Mouse (Mus musculus) CD4-positive, CD25-positive, alpha-beta regulatory T cell, adult 2 months (primary cell): ENCODE data around the gene Gpam.

Experiments
- DNase-seq: peaks from one replicate; pipeline ENCODE4 v3.0.0-alpha.2; 2012; ENCODE audit warnings: low read depth, low spot score

Gene Gpam

GRCm38 (mm10) chr19:55139301-55139700 is 12.3 kb upstream of the Gpam start:
- no peak for DNase-seq

- no peak for DNase-seq
Observed at GRCm38 (mm10) chr19:55138506-55138905, 11.5 kb upstream of the Gpam start.

- DNase-seq, result no peak
Observed at GRCm38 (mm10) chr19:55137884-55138283, 10.8 kb upstream of the Gpam start.

GRCm38 (mm10) chr19:55136693-55137427 is 9.8 kb upstream of the Gpam start:
- no peak for DNase-seq

GRCm38 (mm10) chr19:55135918-55136317 is 8.9 kb upstream of the Gpam start:
- no peak for DNase-seq

GRCm38 (mm10) chr19:55134521-55134920 is 7.5 kb upstream of the Gpam start:
- DNase-seq, result no peak

GRCm38 (mm10) chr19:55132476-55132875 is 5.4 kb upstream of the Gpam start:
- no peak for DNase-seq

GRCm38 (mm10) chr19:55131747-55132146 is 4.7 kb upstream of the Gpam start:
- no peak for DNase-seq

GRCm38 (mm10) chr19:55128469-55128868 is 1.4 kb upstream of the Gpam start:
- no peak for DNase-seq

- DNase-seq, result no peak
Observed at GRCm38 (mm10) chr19:55125456-55125855, 1.6 kb downstream of the Gpam start.

GRCm38 (mm10) chr19:55123001-55123536 is 4.0 kb downstream of the Gpam start:
- DNase-seq, result no peak

GRCm38 (mm10) chr19:55122351-55122980 is 4.6 kb downstream of the Gpam start:
- DNase-seq, result no peak

- no peak for DNase-seq
Observed at GRCm38 (mm10) chr19:55121836-55122235, 5.2 kb downstream of the Gpam start.

- DNase-seq, result no peak
Observed at GRCm38 (mm10) chr19:55120518-55121244, 6.4 kb downstream of the Gpam start.

- no peak for DNase-seq
Observed at GRCm38 (mm10) chr19:55119541-55119940, 7.5 kb downstream of the Gpam start.

- no peak for DNase-seq
Observed at GRCm38 (mm10) chr19:55117991-55118390, 9.0 kb downstream of the Gpam start.

- no peak for DNase-seq
Observed at GRCm38 (mm10) chr19:55117059-55117815, 9.8 kb downstream of the Gpam start.

GRCm38 (mm10) chr19:55115532-55115931 is 11.5 kb downstream of the Gpam start:
- no peak for DNase-seq

- DNase-seq, result no peak
Observed at GRCm38 (mm10) chr19:55114825-55115395, 12.1 kb downstream of the Gpam start.

GRCm38 (mm10) chr19:55107896-55108295 is 19.1 kb downstream of the Gpam start:
- DNase-seq, result no peak

- DNase-seq, result no peak
Observed at GRCm38 (mm10) chr19:55105969-55106368, 21.1 kb downstream of the Gpam start.
